In the genomic region with DNA sequence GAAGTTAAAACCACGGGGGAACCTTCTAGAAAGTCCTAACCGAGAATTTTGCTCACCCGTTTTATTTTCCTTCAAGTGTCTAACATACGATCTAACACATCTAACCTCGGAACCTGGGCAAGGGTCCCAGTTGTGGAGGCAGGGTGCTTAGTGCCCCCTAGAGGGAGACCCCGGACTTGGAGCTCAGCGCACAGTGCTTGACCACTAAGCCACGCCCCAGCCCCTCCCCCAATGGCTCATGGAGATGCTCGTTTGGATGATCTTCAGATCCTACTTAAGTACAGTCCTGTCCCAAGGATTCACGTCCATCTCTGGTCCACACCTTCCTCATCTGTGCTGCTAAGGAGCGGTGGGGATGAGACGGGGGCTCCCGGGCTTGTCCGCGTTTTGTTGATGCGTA, we compare ENCODE assay signal across 8 mouse cellular contexts. TPM values are rescaled to one million over a fixed set of nuclear protein-coding genes. Genes with fewer than 3 reads are reported as not detected.
DNase-seq lines count a peak whose midpoint lies in the region; ATAC-seq lines count a peak whose summit lies in the region.

No protein-coding gene starts in this region.

- peak overlapping the region; percentile 85 for H3K27ac ChIP-seq in heart, embryonic 13.5 days (replicated peaks)
- H3K27ac ChIP-seq in midbrain, embryonic 16.5 days (ENCODE audit: low read length), result no peak overlapping the region

- H3K36me3 ChIP-seq in heart, embryonic 13.5 days, result 0 out of 2 replicates have a peak, but pooled peaks cover 4% of the 10 kb centered on the region
- no peaks in the 10 kb centered on the region for H3K36me3 ChIP-seq in midbrain, embryonic 16.5 days (ENCODE audit: control insufficient read depth, insufficient read depth, low read length)

- H3K4me3 ChIP-seq in heart, embryonic 13.5 days, result peak overlapping the region; percentile 29
- no peak overlapping the region for H3K4me3 ChIP-seq in midbrain, embryonic 16.5 days (ENCODE audit: low read depth, low read length)

- H3K27me3 ChIP-seq in heart, embryonic 13.5 days (replicated peaks), result no peaks in the 10 kb centered on the region
- H3K27me3 ChIP-seq in midbrain, embryonic 16.5 days (ENCODE audit: control insufficient read depth, insufficient read depth, low read depth, low read length), result peaks cover 10% of the 10 kb centered on the region

- 13% methylated on average over 16 of the region's 16 CpGs for WGBS in heart, embryonic 13.5 days
- WGBS in midbrain, embryonic 16.5 days, result 16% methylated on average over 16 of the region's 16 CpGs

- peak overlapping the region; percentile 58; the same call in 1 of the 2 replicates for H3K9ac ChIP-seq in heart, embryonic 13.5 days
- no peak overlapping the region for H3K9ac ChIP-seq in midbrain, embryonic 16.5 days (ENCODE audit: low read depth, low read length)

- peak; percentile 63 for DNase-seq in ovary, postnatal 14 days (ENCODE audit: low spot score)
- DNase-seq in ovary, postnatal 10 days (ENCODE audit: low spot score), result no peak
- DNase-seq in adrenal gland, postnatal 36 days, result peak; percentile 54 to 73
- peak; percentile 32 to 77 for DNase-seq in kidney, postnatal 36 days
- DNase-seq in frontal cortex, postnatal 10 days (ENCODE audit: low spot score in 2 of 2), result no peak
- no peak for DNase-seq in right cerebral cortex, postnatal 36 days (ENCODE audit: low spot score in 2 of 2)

- no peaks in the 10 kb centered on the region for H3K9me3 ChIP-seq in heart, embryonic 13.5 days
- H3K9me3 ChIP-seq in midbrain, embryonic 16.5 days (replicated peaks; ENCODE audit: control insufficient read depth, low read length, poor library complexity, severe bottlenecking), result no peaks in the 10 kb centered on the region

- H3K4me2 ChIP-seq in heart, embryonic 13.5 days, result peak overlapping the region; percentile 78
- H3K4me2 ChIP-seq in midbrain, embryonic 16.5 days (ENCODE audit: low read length), result peak overlapping the region; percentile 15; the same call in 1 of the 2 replicates

- H3K4me1 ChIP-seq in heart, embryonic 13.5 days, result peaks cover 35% of the 10 kb centered on the region
- H3K4me1 ChIP-seq in midbrain, embryonic 16.5 days (ENCODE audit: control insufficient read depth, insufficient read depth, low read length), result peaks cover 2% of the 10 kb centered on the region; the same call in 1 of the 2 replicates

- ATAC-seq in heart, embryonic 13.5 days (ENCODE audit: extremely low read depth, insufficient number of reproducible peaks, low FRiP score, low TSS enrichment), result no peak
- ATAC-seq in midbrain, embryonic 16.5 days, result no peak

RNA-seq across cellular contexts. Expression of gene Acacb, which starts 28.3 kb away (rescaled TPM):
- total RNA-seq in adrenal gland, postnatal 36 days (2021), result 100 to 1,000 TPM; 128 to 139 TPM
- 8.9 and 9.5 TPM in 2 replicates for polyA plus RNA-seq in heart, embryonic 13.5 days (2015; fragmentation: Nextera tagmentation; extraction: Ambion mirVana)
- 5.1 and 5.2 TPM in 2 replicates for polyA plus RNA-seq in midbrain, embryonic 16.5 days (2015; fragmentation: Nextera tagmentation; extraction: Ambion mirVana)

RNA-seq across cellular contexts. Expression of gene Ung, which starts 44.5 kb away (rescaled TPM):
- total RNA-seq in adrenal gland, postnatal 36 days (2021), result 1 to 10 TPM; 4.0 to 5.5 TPM
- polyA plus RNA-seq in heart, embryonic 13.5 days (2015; fragmentation: Nextera tagmentation; extraction: Ambion mirVana), result 44.6 and 47.5 TPM in 2 replicates
- 8.2 and 9.1 TPM in 2 replicates for polyA plus RNA-seq in midbrain, embryonic 16.5 days (2015; fragmentation: Nextera tagmentation; extraction: Ambion mirVana)

RNA-seq across cellular contexts. Expression of gene Alkbh2, which starts 46.6 kb away (rescaled TPM):
- total RNA-seq in adrenal gland, postnatal 36 days (2021), result 1 to 10 TPM; 7.0 to 7.6 TPM
- polyA plus RNA-seq in heart, embryonic 13.5 days (2015; fragmentation: Nextera tagmentation; extraction: Ambion mirVana), result 6.4 and 9.1 TPM in 2 replicates
- polyA plus RNA-seq in midbrain, embryonic 16.5 days (2015; fragmentation: Nextera tagmentation; extraction: Ambion mirVana), result 5.1 and 5.8 TPM in 2 replicates

Comparison
In these comparisons a context has a peak if more than half of its experiments do, and no peak if none do; other contexts are left out.
1. DNase-seq: peak in ovary, postnatal 14 days (single experiment), adrenal gland, postnatal 36 days (2 of 2) and kidney, postnatal 36 days (2 of 2); none in ovary, postnatal 10 days (single experiment), frontal cortex, postnatal 10 days (0 of 2) and right cerebral cortex, postnatal 36 days (0 of 2).